Mouse (Mus musculus) olfactory bulb, adult 2 months (tissue): ENCODE results near the gene Psmd8.

Experiments
- CTCF ChIP-seq: fragments of 200-500 bp; IDR thresholded peaks from 2 replicates; pipeline ENCODE4 v1.5.1; 2012; ENCODE audit warnings: low read depth, mild to moderate bottlenecking, low read length, moderate library complexity; ENCODE audit not compliant: insufficient read depth
- POLR2A ChIP-seq: fragments of 200-500 bp; IDR thresholded peaks from 2 replicates; pipeline ENCODE4 v1.6.1; 2012; ENCODE audit warnings: mild to moderate bottlenecking, low read depth, low read length, moderate library complexity; ENCODE audit not compliant: insufficient read depth

GRCm38 (mm10) chr7:29124970-29125369 lies 55.5 kb downstream of the Psmd8 start, which contains the start of gene Ryr1:
- TF ChIP-seq CTCF (no peak), POLR2A (no peak)
